Mouse (Mus musculus) cortical plate, adult 2 months (tissue): ENCODE measurements at regions not wholly inside any gene's neighbourhood (a gene's known extent, or its start where the extent isn't known, plus 50 kb on each side); places are given as distances from the start of the nearest gene placed in this dataset.

ENCODE experiments used
- H3K27ac ChIP-seq: fragments of 200-500 bp; 2 replicates; pipeline ENCODE4 v1.5.1; 2012; ENCODE audit warnings: low read length, control low read depth, inconsistent platforms; ENCODE audit not compliant: insufficient read depth
- H3K4me1 ChIP-seq: fragments of 200-500 bp; 2 replicates; pipeline ENCODE4 v1.6.1; 2011; ENCODE audit warnings: low read length; ENCODE audit not compliant: control insufficient read depth, insufficient read depth
- H3K4me3 ChIP-seq: fragments of 200-500 bp; 2 replicates; pipeline ENCODE4 v1.5.1; 2011; ENCODE audit warnings: mild to moderate bottlenecking, low read length, control low read depth; ENCODE audit not compliant: insufficient read depth
- CTCF ChIP-seq: fragments of 200-500 bp; IDR thresholded peaks from 2 replicates; pipeline ENCODE4 v1.5.1; 2011; ENCODE audit warnings: mild to moderate bottlenecking, control low read depth, low read length; ENCODE audit not compliant: insufficient read depth; ENCODE audit errors: extremely low read depth
- POLR2A ChIP-seq: fragments of 200-500 bp; IDR thresholded peaks from 2 replicates; pipeline ENCODE4 v1.6.1; 2011; ENCODE audit warnings: mild to moderate bottlenecking, low read length, control low read depth; ENCODE audit not compliant: insufficient read depth; ENCODE audit errors: extremely low read depth

- Histone ChIP-seq H3K4me1 (no peaks in the 10 kb centered on the region), H3K27ac (no peak overlapping the region), H3K4me3 (no peak overlapping the region)
- TF ChIP-seq CTCF, result no peak
- no peak for TF ChIP-seq POLR2A
Measured at GRCm38 (mm10) chr4:88950181-88951033, 70.4 kb upstream of the Ifne start.

DNA sequence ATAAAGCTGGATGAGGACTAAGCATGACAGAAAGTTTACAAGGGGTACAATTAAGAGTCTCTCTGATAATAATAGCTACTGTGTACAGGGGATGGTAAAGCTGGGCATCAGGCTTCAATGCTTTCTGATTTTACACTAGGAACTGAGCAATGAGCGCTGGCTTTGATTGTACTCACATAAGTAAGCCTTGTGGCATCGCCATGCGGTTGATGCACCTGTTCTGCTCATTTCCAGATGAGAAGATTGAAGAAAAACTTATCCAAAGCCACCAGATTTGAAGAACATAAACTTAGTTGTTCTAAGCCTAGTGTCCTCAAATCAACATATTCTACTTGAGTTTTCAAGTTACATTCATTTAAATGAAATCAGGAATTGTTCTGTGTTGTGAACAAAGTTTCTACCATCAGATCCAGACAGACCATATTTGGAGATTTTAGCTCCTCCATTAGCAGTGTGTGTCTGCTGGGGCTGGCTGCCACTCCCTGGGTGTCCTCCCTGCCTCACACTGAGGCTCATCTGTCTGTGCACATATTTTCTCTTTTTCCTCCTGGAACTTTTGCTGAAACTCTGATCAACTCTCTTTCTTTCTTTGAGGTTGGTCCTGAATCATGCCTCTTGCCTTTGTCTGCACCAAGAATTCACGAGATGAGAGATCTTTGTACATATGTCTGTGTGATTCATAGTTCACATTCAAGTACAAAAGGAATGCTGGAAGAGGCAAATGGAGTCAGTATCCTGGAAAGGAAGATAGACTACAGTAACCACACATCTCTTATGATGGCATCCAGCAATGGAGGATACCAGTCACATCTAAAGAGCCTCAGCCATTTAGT is 68.2 kb upstream of the Ifne start:
- no peak overlapping the region for H3K27ac ChIP-seq
- no peak overlapping the region for H3K4me3 ChIP-seq
- TF ChIP-seq POLR2A, result no peak
- TF ChIP-seq CTCF, result no peak
- no peaks in the 10 kb centered on the region for H3K4me1 ChIP-seq

DNA sequence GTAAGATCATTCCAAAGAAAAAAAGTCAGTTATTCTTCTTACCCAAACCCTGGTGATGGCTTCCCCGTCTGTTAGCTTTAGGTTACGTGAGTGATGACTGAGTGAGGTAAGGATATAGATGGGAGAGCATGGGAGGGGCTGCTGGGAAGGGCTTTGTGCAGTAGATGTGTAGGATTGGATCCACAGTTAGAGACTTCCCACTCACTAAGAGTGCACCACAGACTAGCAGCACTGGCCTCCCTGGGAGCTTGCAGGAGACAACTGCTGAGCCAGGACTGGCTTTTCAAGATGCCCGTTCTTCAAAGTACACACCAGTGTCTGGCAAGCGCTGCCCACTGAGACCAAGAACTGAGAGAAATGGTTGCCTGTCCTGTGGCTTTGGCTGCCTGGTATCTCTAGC is 62.0 kb upstream of the Ifne start:
- H3K27ac ChIP-seq, result no peak overlapping the region
- no peak overlapping the region for H3K4me3 ChIP-seq
- TF ChIP-seq CTCF (no peak), POLR2A (no peak)
- no peaks in the 10 kb centered on the region for H3K4me1 ChIP-seq

- no peak overlapping the region for H3K27ac ChIP-seq
- no peaks in the 10 kb centered on the region for H3K4me1 ChIP-seq
- TF ChIP-seq CTCF (no peak), POLR2A (no peak)
- H3K4me3 ChIP-seq, result no peak overlapping the region
Measured at GRCm38 (mm10) chr4:88940670-88941069, 60.7 kb upstream of the Ifne start.

GRCm38 (mm10) chr4:88939397-88939796 is 59.4 kb upstream of the Ifne start:
- Histone ChIP-seq H3K4me1 (no peaks in the 10 kb centered on the region), H3K27ac (no peak overlapping the region), H3K4me3 (no peak overlapping the region)
- TF ChIP-seq CTCF (no peak), POLR2A (no peak)

DNA sequence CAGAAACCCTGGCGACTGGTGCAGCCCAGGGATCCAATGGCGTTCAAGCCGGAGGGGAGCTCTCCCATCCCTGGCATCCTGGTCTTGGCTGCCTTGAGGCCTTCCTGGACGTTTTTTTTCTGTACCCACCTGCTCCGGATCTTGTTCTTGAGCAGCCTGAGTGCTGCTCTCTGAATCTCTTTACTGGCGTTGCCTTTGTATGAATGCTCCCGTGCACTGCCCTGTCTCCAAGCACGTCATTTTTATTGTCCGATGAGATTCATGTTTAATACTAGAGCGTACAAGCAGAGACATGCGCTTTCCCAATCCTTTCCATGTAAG is 58.7 kb upstream of the Ifne start:
- H3K27ac ChIP-seq, result peak overlapping the region; percentile 24; the same call in 1 of the 2 replicates
- no peak for TF ChIP-seq CTCF

GRCm38 (mm10) chr4:88937866-88938711 is 58.1 kb upstream of the Ifne start:
- no peaks in the 10 kb centered on the region for H3K4me1 ChIP-seq
- TF ChIP-seq POLR2A (no peak), CTCF (no peak)
- peak overlapping the region; percentile 47; the same call in 1 of the 2 replicates for H3K27ac ChIP-seq
- peak overlapping the region; percentile 50 for H3K4me3 ChIP-seq

More for the DNA sequence above, 58.7 kb upstream of the Ifne start:
- Histone ChIP-seq H3K4me3 (peak overlapping the region; percentile 50), H3K4me1 (no peaks in the 10 kb centered on the region)

- Histone ChIP-seq H3K4me3 (no peak overlapping the region), H3K27ac (no peak overlapping the region), H3K4me1 (no peaks in the 10 kb centered on the region)
- no peak for TF ChIP-seq POLR2A
Measured at GRCm38 (mm10) chr4:88936976-88937375, 57.0 kb upstream of the Ifne start.

DNA sequence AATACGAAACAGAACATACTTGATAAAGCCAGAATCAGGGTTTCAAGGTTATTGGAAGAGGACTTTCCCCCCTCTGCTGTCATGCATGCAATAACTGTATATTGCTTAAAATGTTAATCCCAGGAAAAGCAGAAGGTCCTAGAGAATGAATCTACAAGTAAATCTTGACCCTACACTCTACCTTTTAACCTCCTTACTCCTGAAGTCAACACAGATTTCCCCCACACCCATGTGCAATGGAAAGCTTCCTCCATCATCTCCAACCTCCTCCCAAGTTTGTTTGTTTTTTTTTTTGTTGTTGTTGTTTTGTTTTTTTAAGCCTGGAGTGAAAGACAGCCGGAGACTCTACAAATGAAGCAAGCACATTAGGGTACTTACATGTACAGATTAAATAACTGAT is 55.9 kb upstream of the Ifne start:
- TF ChIP-seq CTCF, result no peak
- no peak for TF ChIP-seq POLR2A
- Histone ChIP-seq H3K27ac (no peak overlapping the region), H3K4me3 (no peak overlapping the region), H3K4me1 (no peaks in the 10 kb centered on the region)

GRCm38 (mm10) chr4:88935316-88935715 is 55.3 kb upstream of the Ifne start:
- no peak for TF ChIP-seq POLR2A
- no peak for TF ChIP-seq CTCF
- H3K4me1 ChIP-seq, result no peaks in the 10 kb centered on the region
- no peak overlapping the region for H3K4me3 ChIP-seq
- no peak overlapping the region for H3K27ac ChIP-seq
